Mouse (Mus musculus) midbrain, embryonic 16.5 days (tissue): ENCODE measurements around the gene Hcn3. TPM values are rescaled to one million over a fixed set of nuclear protein-coding genes. Genes with fewer than 3 reads are reported as not detected.
"Not testable (repeated sequence)": the region's sequence is repeated elsewhere in the genome, so short reads cannot be mapped to it uniquely, and the experiment has no call there.

Experiments used
- ATAC-seq: fragments of 200-750 bp; cut with Nextera tagmentation; 2 replicates; pipeline ENCODE4 v1.8.0; 2017; ENCODE audit warnings: moderate TSS enrichment
- H3K27ac ChIP-seq: fragments of 300-500 bp; sonication (generic); 2 replicates; pipeline ENCODE4 v1.5.1; 2014; ENCODE audit warnings: mild to moderate bottlenecking, low read length, mixed read lengths
- H3K27me3 ChIP-seq: fragments of 300-500 bp; sonication (generic); 2 replicates; pipeline ENCODE4 v1.6.1; 2014; ENCODE audit warnings: low read depth, low read length, mixed read lengths; ENCODE audit not compliant: control insufficient read depth, insufficient read depth
- H3K36me3 ChIP-seq: fragments of 300-500 bp; sonication (generic); 2 replicates; pipeline ENCODE4 v1.6.1; 2014; ENCODE audit warnings: mild to moderate bottlenecking, low read length, moderate library complexity, mixed read lengths; ENCODE audit not compliant: control insufficient read depth, insufficient read depth
- H3K4me1 ChIP-seq: fragments of 300-500 bp; sonication (generic); 2 replicates; pipeline ENCODE4 v1.6.1; 2014; ENCODE audit warnings: mild to moderate bottlenecking, low read length, mixed read lengths; ENCODE audit not compliant: control insufficient read depth, insufficient read depth
- H3K4me2 ChIP-seq: fragments of 300-500 bp; sonication (generic); 2 replicates; pipeline ENCODE4 v1.6.1; 2014; ENCODE audit warnings: mild to moderate bottlenecking, low read length, mixed read lengths
- H3K4me3 ChIP-seq: fragments of 300-500 bp; sonication (generic); 2 replicates; pipeline ENCODE4 v1.5.1; 2014; ENCODE audit warnings: low read depth, mild to moderate bottlenecking, low read length, moderate library complexity, mixed read lengths
- H3K9ac ChIP-seq: fragments of 300-500 bp; sonication (generic); 2 replicates; pipeline ENCODE4 v1.6.1; 2014; ENCODE audit warnings: low read depth, low read length, mixed read lengths
- H3K9me3 ChIP-seq: fragments of 300-500 bp; sonication (generic); replicated peaks from 2 replicates; pipeline ENCODE4 v1.6.1; 2014; ENCODE audit warnings: mild to moderate bottlenecking, low read length, mixed read lengths; ENCODE audit not compliant: control insufficient read depth, poor library complexity, severe bottlenecking
- WGBS: fragments of 180-500 bp; shearing (Covaris S2); extraction: QIAGEN DNeasy Blood & Tissue Kit; methylation state at CpG from one replicate; pipeline ENCODE4 v1.1.7; 2014; 5-methylcytosine and 5-hydroxymethylcytosine counted together
- polyA plus RNA-seq: library from polyadenylated mRNA; unstranded; fragments of >200 nt; fragmentation: Nextera tagmentation; extraction: Ambion mirVana; gene quantifications from 2 replicates; pipeline ENCODE4 v1.2.1, GENCODE M21; 2015

Hcn3 gene
- polyA plus RNA-seq, 1 experiment from 2014 or later = 65.9 TPM

GRCm38 (mm10) chr3:89174844-89175243 lies 14.8 kb upstream of the Hcn3 start:
- no peak for ATAC-seq
- Histone ChIP-seq H3K9me3 (no peaks in the 10 kb centered on the region), H3K9ac (no peak overlapping the region), H3K27ac (no peak overlapping the region), H3K4me1 (peaks cover 10% of the 10 kb centered on the region), H3K4me2 (no peak overlapping the region), H3K4me3 (no peak overlapping the region), H3K27me3 (no peaks in the 10 kb centered on the region), H3K36me3 (peaks cover 45% of the 10 kb centered on the region)
- 98% methylated on average over 11 of the region's 11 CpGs for WGBS

DNA sequence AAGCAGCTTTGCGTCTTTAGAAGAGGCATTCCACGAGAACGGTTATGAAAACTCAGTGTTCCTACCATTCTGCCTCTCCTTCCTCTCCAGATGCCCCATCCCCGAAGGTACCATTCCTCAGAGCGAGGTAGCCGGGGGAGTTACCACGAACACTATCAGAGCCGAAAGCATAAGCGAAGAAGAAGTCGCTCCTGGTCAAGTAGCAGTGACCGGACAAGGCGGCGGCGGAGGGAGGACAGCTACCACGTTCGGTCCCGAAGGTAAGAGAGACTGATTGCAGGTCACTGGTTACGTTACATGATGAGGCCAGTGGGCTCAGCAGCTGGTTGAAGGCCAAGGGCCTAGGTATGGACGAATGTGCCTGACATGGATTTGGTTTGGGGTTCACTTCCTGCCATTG lies 6.9 kb upstream of the Hcn3 start:
- no peak overlapping the region for H3K9ac ChIP-seq
- H3K36me3 ChIP-seq = peaks cover 28% of the 10 kb centered on the region
- WGBS = 95% methylated on average over 19 of the region's 19 CpGs
- H3K27me3 ChIP-seq = no peaks in the 10 kb centered on the region
- H3K4me1 ChIP-seq = peaks cover 21% of the 10 kb centered on the region
- H3K4me2 ChIP-seq = no peak overlapping the region
- H3K27ac ChIP-seq = no peak overlapping the region
- ATAC-seq = no peak
- H3K4me3 ChIP-seq = no peak overlapping the region
- no peaks in the 10 kb centered on the region for H3K9me3 ChIP-seq

GRCm38 (mm10) chr3:89165268-89165870 lies 5.4 kb upstream of the Hcn3 start:
- ATAC-seq = no peak
- H3K9ac ChIP-seq = peak overlapping the region; percentile 96
- H3K4me1 ChIP-seq = peaks cover 21% of the 10 kb centered on the region
- H3K4me2 ChIP-seq = peak overlapping the region; percentile 91
- H3K27me3 ChIP-seq = no peaks in the 10 kb centered on the region
- no peaks in the 10 kb centered on the region for H3K9me3 ChIP-seq
- peaks cover 19% of the 10 kb centered on the region for H3K36me3 ChIP-seq
- 29% methylated on average over 12 of the region's 12 CpGs for WGBS
- peak overlapping the region; percentile 94 for H3K27ac ChIP-seq
- peak overlapping the region; percentile 96 for H3K4me3 ChIP-seq

DNA sequence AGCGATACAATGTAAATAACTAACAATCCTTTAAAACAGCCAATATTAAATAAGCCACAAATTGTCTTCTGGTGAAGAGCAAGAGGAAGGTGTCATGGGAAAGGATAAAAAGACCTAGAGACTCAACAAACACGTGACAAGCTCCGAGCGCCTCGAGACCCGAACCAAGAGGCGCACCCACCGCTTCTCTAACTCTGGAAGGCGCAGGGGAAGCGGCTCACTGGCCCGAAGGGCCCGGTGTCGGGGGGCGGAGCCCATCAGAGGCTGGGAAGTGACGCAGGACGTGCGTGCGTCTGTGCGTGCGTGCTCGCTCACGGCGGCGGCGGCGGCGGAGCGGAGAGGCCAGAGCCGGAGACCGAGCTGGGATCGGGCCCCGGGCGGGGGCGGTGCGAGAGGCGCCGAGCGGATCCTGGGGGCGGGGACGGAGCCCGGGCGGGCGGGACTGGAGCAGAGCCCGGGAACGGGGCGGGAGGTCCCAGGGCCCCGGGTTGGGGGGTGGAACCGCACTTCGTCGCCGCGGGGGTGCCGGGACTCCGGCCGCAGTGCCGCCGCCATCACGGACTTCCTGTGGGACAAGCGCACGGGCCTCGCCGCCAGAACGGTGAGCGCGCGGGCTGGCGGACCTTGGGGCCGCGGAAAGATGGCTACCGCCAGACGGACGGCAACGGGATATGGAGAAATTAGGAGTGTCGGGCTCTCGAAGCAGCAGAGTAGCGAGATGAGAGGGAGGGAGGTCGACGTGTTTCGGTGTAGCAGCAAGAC lies 4.7 kb upstream of the Hcn3 start, which contains the start of gene Clk2:
TSS of gene Clk2 (plus strand) at position 290 of the 762 bp plus-strand sequence.
- under 1% methylated on average over 73 of the region's 79 CpGs for WGBS
- Histone ChIP-seq H3K4me2 (peak within 1 kb of the TSS; percentile 91), H3K9me3 (no peaks in the 10 kb centered on the region), H3K4me3 (peak within 1 kb of the TSS; percentile 96), H3K4me1 (peaks cover 21% of the 10 kb centered on the region), H3K9ac (peak within 1 kb of the TSS; percentile 96), H3K36me3 (peaks cover 12% of the 10 kb centered on the region), H3K27me3 (no peaks in the 10 kb centered on the region), H3K27ac (peak within 1 kb of the TSS; percentile 94)
- ATAC-seq = peak; percentile 95

GRCm38 (mm10) chr3:89163643-89164245 lies 3.7 kb upstream of the Hcn3 start:
- no peak for ATAC-seq
- Histone ChIP-seq H3K27me3 (no peaks in the 10 kb centered on the region), H3K4me1 (peaks cover 24% of the 10 kb centered on the region), H3K4me2 (peak overlapping the region; percentile 91), H3K36me3 (peaks cover 4% of the 10 kb centered on the region; the same call in 1 of the 2 replicates), H3K9ac (no peak overlapping the region), H3K4me3 (peak overlapping the region; percentile 96; the same call in 1 of the 2 replicates), H3K9me3 (no peaks in the 10 kb centered on the region), H3K27ac (peak overlapping the region; percentile 94; the same call in 1 of the 2 replicates)
- 81% methylated on average over 5 of the region's 5 CpGs for WGBS

GRCm38 (mm10) chr3:89163123-89163522 lies 3.1 kb upstream of the Hcn3 start:
- H3K27me3 ChIP-seq = no peaks in the 10 kb centered on the region
- no peak for ATAC-seq
- H3K4me3 ChIP-seq = no peak overlapping the region
- no peaks in the 10 kb centered on the region for H3K9me3 ChIP-seq
- H3K4me2 ChIP-seq = no peak overlapping the region
- H3K9ac ChIP-seq = no peak overlapping the region
- H3K27ac ChIP-seq = no peak overlapping the region
- H3K36me3 ChIP-seq = no peaks in the 10 kb centered on the region
- 91% methylated on average over 1 of the region's 1 CpGs for WGBS
- H3K4me1 ChIP-seq = peaks cover 30% of the 10 kb centered on the region

- no peak overlapping the region for H3K4me3 ChIP-seq
- H3K36me3 ChIP-seq = no peaks in the 10 kb centered on the region
- no peak overlapping the region for H3K4me2 ChIP-seq
- no peaks in the 10 kb centered on the region for H3K9me3 ChIP-seq
- no peak for ATAC-seq
- peaks cover 37% of the 10 kb centered on the region for H3K4me1 ChIP-seq
- no peaks in the 10 kb centered on the region for H3K27me3 ChIP-seq
- H3K27ac ChIP-seq = no peak overlapping the region
- no peak overlapping the region for H3K9ac ChIP-seq
- 86% methylated on average over 4 of the region's 4 CpGs for WGBS
Measured at GRCm38 (mm10) chr3:89161786-89162185, 1.8 kb upstream of the Hcn3 start.

- not testable (repeated sequence) for H3K9me3 ChIP-seq, H3K27ac ChIP-seq, H3K4me2 ChIP-seq, H3K36me3 ChIP-seq, ATAC-seq, H3K27me3 ChIP-seq, H3K9ac ChIP-seq, H3K4me3 ChIP-seq
- H3K4me1 ChIP-seq = peaks cover 34% of the 10 kb centered on the region
Measured at GRCm38 (mm10) chr3:89161207-89161606, 1.2 kb upstream of the Hcn3 start.

GRCm38 (mm10) chr3:89159211-89159610 lies 785 bp downstream of the Hcn3 start:
- WGBS = under 1% methylated on average over 13 of the region's 13 CpGs
- Histone ChIP-seq H3K9me3 (no peaks in the 10 kb centered on the region), H3K27me3 (no peaks in the 10 kb centered on the region), H3K4me1 (peaks cover 21% of the 10 kb centered on the region), H3K9ac (peak overlapping the region; percentile 87), H3K4me2 (peak overlapping the region; percentile 80), H3K36me3 (no peaks in the 10 kb centered on the region), H3K27ac (peak overlapping the region; percentile 76), H3K4me3 (peak overlapping the region; percentile 92)
- ATAC-seq = peak; percentile 30; the same call in 1 of the 2 replicates
